Mouse (Mus musculus) heart, postnatal 4 days (tissue): ENCODE results near the gene Adamts15. TPM values are rescaled to one million over a fixed set of nuclear protein-coding genes. Genes with fewer than 3 reads are reported as not detected.
A peak's percentile ranks its signal among the peaks of the same experiment; 100 is the strongest.

Experiments
- DNase-seq: peaks from one replicate; pipeline ENCODE4 v3.0.0; 2021
- total RNA-seq, 2 experiments: library from RNA; stranded (reverse); gene quantifications; 2 replicates each; pipeline ENCODE4 v1.2.3; 2021

Gene Adamts15
- total RNA-seq = 10 to 100 TPM; 11.5 to 15.2 TPM

DNA sequence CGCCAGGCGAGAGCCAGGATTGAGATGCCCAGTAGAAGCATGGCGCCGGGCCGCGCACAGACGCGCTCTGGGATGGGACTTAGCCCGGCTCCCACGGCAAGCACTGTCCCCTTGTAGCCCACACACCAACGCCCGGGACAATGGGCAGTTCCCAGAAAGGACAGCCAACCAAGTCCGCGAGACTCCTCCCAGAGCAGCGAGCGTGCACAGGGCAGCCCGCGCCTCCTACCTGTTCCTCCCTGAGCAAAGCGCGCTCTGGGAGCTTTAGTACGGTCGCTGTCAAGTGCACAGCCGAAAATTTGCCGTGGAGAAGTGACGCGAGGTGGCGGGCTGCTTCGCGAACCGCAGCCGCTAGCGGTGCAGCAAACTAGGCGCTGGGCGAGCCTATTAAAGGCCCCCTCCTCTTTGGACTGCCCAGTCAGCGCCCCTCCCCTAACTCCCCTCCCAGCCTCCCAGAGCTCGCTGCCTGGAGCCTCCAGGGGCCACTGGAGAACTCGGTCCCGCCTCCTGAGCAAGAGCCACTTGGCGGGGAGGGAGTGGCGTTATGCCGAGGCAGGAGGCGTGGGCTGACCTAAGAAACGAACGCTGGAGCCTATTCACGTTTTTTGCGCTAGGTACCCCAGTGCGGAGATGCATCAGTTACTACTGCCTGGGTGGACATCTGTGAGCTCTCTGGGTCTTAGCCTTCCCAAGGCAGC is at the start of gene Adamts15:
Adamts15 (minus strand) TSS at position 256 of the 698 bp plus-strand sequence.
- DNase-seq = peak; percentile 78

DNA sequence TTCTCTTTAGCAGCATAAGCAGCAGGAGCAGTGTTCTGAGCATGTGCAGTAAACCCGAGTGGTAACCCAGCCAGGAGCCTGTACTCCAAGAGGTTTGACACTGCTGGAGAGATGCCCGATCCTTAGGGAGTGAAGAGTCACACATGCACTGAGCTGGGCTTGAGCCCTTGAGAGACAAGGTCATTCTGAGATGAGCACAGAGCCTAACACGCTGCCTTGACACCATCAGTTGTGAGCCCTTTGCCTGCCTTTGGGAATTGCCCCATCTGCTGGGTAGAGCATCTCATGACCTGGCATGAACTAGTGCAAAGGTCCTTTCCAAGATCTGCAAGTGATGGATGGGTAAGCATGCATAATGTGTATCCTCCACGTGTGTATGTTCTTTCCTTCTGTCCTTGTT is 49.7 kb upstream of the Adamts15 start:
- DNase-seq = peak; percentile 34

DNA sequence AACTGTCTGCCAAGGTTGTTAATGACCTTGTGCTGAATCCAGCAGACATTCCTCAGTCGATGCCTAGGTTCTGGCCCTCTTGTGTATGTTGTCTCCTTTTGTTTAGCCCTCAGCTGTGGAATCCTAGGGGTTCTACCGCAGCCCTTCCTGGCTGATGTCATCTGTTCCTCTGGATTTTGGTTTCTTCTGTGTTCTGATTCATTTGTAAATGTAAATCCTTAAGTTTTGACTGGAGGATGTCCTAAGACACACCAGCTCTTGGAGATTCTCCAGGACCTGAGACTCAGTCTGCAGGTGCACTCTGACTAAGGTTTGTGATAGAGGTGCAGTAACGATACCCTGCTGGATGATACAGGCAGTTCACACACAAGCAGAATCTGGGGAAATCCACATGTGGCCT is 47.7 kb upstream of the Adamts15 start:
- DNase-seq = no peak

DNA sequence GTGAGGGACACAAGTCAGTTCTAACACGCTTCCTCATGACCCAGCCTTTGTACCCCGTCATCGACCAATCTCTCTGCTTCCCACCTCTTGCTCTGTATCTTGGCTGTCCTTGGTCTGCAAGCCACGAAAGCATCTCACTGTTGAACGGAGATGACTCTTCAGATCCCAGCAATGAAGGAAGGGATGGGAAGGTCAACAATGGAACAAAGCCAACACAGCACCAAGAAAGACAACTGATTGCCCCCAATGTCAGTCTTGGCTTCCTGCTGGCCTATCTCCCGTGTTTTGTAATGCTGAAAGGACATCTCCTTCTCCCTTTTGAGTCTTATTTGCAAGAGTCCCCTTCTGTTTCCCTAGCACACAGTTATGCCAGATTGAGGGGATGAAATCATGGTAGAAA is 45.9 kb upstream of the Adamts15 start:
- DNase-seq = no peak

DNA sequence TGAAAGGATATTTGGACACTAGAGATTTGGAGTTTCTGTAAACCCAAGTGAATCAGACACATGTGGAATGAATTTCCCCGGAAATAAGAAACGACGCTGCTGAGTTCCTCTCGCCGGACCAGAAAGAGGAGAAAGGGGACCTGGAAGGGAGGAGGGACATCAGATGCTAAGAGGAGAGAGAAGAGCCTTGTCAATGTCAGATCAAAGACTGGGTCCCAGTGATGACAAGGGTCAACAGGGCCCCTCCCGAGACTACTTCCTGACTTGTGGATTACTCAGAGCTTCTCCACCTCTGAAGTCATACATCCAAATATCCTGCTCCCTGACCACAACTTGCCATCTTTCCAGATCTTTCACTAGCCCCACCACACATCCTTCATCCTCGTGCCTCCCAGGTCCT is 44.6 kb upstream of the Adamts15 start:
- no peak for DNase-seq

DNA sequence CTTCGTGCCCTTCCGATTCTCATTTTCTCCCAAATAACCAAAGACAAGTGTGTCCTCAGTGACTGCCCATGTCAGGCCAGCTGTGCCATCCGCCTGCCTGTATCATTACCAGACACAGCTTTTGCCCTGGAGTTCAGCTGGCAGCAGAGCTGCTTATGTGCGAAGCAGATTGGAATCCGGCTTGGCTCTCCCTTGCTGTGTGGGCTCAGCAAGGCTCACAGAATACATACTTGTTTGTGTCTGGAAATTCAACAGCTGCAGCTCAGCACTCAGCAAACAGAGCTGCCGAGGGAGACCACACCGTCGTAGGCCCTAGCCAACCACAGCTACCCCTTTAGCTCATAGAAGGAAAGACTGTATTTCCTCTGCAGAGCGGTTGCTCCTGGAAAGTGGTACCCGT is 42.4 kb upstream of the Adamts15 start:
- peak; percentile 56 for DNase-seq

DNA sequence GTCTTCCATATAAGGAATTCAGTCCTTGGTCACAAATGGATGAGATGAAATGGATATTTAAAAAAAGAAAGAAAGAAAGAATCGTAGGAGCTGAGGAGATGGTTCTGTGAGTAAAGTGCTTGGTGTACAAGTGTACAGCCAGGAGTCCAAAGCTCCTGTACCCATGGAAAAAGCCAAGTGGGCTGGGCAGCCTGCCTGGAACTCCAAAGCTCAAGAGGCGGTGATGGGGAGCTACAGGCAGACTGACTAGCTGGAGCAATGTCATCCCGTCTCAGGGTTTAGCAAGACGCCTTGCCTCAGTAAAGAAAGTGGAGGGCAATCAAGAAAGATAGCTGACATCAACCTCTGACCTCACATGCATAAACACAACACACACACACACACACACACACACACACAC is 41.5 kb upstream of the Adamts15 start:
- peak; percentile 65 for DNase-seq

DNA sequence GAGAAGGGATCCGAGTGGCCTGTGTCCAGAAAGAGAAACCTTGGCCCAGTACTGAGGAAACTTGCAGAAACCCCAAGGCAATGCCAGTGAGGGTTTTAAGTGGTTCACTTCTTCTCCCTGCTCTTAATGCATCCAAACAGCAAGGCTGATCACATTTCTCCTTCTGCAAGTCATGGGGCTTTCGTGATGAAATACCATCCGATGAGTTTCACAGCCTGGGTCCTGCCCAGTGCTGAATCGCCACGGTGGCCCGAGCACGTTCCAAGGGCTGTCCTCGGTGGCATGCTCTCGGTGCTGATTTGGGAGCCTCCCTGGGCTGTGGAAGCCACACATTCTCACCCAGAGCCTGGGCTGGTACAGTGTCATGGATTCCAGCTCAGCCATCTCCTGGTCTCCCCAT is 33.0 kb upstream of the Adamts15 start:
- DNase-seq = no peak

DNA sequence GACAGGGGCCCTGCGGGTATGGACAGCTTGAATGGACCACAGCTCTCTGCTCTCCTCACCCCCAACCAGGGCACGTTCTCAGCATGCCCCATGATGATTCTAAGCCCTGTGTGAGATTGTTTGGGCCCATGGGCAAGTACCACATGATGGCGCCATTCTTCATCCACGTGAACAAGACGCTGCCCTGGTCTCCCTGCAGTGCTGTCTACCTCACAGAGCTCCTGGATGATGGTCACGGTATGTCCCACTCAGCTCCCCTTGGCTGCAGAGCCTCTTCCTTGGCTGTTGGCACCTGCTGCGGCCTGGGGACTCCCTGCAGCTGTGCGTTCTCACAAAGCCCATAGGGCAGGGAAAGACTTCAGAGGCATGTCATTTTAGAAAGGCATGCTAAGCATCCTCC is 31.0 kb upstream of the Adamts15 start:
- peak; percentile 23 for DNase-seq

DNA sequence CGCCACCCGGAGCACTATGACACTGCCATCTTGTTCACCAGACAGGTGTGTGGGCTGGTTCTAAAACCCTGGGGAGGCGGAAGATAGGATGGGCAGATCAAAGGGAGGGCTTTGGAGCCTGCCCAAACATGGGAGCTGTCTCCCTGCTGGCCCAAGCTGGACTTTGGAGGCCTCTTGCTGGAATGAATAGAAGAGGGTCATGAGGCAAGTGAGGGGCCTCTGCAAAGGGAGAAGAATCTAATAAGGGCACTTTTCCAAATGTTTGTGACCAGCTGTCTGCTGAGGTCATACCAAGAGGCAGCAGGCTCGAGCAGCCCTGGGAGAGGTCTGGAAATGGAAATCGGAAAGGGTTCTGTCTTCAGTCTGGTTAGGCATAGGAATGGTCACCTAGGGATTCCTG is 29.2 kb upstream of the Adamts15 start:
- peak; percentile 49 for DNase-seq

DNA sequence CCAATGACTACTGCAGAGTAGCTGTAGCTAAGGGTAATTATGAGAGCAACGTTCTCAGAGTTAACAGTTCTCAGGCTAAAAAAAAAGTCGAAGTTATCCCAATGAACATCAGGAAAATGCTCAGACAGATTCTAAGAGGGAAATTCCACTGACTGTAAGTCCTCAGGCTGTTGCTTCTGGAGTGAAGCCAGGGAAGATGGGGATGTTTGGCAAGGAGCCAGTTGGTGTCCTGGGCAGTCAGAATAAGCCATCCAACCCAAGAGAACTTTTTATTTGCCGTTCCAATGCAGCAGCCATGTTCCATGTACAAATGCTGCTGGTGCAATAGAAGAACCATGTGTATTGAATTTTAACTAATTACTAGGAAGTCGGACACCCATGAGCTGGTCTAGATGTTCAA is 28.3 kb upstream of the Adamts15 start:
- peak; percentile 61 for DNase-seq

DNA sequence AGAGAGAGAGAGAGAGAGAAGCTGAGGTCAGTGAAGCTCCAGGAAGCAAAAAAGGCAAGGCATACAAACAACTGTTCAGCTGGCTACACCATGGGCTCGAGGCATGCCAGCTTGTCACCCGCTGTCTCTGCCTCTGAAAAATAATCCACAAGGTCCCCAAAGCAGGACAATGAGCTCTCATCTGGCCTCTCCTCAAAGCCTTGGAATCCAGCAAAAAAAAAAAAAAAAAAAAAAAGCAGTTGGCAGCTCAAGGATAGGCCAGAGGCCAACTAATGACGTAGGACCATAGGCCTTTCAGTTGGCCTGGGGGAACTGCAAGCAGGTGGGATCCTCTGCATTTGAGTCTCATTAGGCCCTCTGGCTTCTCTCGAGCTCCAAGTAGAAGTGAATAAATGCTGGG is 27.7 kb upstream of the Adamts15 start:
- peak; percentile 23 for DNase-seq

DNA sequence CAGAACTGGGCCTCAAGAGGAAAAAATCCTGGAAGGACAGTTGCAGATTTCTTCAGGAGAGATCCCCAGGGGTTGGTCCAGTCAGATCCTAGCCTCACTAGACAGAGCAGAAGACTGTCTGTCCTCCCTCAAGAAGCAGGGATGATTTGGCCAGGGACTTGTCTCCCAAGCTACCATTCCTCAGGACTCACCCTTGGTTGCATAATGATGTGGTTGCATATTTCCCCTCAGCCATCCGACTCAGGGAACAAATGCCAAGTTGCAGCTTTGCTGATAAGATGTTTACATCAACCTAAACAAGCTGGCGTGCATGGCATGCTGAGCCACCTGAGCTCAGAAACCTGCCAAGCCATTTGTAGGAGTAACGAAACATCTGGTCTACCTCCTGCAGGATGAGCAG is 27.2 kb upstream of the Adamts15 start:
- DNase-seq = no peak

DNA sequence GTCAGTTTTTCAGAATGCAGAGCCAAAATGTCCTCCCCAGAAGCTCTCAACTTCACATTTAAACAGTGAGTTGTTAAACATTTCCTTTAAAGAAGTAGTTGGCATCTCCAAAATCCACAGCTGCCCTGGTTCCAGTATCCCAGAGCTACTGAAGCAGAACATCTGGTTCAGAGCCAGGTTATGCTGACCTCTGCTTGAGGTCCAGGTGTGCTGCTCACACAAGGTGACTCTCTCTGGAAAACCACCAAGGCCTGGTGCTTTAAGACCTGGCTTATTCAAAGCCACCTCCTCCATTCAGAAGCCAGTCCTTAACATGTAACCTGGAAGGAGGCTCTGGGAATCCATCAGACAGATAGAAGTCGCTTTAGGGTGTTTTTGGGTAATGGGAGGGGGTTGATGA is 23.0 kb upstream of the Adamts15 start:
- no peak for DNase-seq

DNA sequence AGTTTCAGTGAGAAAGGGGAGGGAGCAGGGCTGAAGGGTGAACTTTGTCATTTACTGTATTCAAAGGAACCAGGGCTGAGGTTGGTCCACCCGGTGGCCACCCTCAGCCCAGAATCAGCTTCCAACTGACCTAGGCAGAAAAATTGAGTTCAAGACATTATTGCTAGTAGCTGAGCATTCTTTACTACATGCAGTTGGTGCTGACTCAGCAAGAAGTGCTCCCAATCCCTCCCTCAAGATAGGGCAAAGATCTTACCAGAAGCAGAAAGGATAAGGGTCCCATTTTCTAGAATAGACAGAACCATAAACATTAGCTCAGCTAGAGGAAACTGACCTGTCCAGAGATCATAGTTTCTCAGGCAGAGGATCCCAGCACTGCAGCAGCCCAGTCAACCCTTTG is 22.0 kb upstream of the Adamts15 start:
- DNase-seq = no peak

DNA sequence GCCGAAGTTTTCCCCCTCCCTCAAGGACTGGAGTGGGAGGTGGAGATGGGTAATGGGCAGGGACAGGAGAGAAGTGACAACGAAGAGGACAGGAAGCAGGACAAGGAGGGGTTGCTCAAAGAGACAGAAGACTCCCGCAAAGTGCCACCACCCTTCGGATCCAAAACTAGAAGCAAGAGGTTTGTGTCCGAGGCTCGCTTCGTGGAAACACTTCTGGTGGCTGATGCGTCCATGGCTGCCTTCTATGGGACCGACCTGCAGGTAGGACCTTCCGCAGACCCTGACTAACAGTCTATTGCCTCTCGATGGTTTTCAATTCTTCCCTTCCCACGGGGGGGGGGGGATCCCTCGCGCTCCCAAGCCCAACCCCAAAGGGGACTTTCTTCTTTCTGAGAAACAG is 21.1 kb upstream of the Adamts15 start:
- DNase-seq = peak; percentile 26

DNA sequence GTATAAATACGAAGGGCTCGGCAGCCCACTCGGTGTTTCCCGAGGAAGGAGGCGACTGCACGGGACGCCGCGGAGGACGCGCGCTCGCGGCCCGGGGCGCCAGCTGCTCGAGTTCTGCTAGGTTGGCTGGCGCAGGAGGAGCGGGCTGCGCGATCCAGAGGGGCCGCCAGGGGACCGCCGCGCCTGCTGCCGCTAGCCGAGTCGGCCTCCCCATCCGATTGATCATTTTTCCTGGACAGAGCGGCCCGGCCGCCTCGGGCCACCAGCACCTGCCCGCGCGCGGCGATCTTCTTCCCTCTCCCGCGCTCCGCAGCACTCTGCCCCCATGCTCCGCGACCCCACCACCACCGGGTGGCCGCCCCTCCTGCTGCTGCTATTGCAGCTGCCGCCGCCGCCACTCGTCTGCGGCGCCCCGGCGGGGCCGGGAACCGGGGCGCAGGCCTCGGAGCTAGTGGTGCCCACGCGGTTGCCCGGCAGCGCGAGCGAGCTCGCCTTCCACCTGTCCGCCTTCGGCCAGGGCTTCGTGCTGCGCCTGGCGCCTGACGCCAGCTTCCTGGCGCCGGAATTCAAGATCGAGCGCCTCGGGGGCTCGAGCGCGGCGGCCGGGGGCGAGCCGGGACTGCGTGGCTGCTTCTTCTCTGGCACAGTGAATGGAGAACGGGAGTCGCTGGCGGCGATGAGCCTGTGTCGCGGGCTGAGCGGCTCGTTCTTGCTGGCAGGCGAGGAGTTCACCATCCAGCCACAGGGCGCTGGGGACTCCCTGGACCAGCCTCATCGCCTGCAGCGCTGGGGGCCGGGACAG is 20.5 kb upstream of the Adamts15 start, which contains the start of gene Adamts8:
Adamts8 (plus strand) TSS at position 51 of the 802 bp plus-strand sequence.
- DNase-seq = peak; percentile 70

DNA sequence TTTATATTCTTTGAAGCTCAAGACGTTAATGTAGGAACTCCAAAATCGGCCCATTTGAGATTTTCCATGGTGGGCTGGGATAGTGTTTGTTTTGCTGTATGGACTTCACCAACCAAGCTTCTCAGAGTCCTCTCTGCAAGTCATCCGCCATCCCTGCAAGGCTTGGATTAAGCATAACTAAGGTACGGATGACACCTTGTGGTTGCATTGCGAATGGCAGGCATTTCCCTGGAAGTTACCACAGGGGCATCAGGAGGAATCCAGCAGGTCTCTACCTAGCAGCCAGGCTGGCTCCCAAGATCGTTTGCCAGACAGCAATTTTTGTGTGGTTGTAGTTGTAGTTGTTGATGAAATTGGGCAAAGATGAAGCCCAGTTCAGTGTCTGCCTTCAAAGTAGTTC is 18.1 kb upstream of the Adamts15 start:
- DNase-seq = peak; percentile 94

DNA sequence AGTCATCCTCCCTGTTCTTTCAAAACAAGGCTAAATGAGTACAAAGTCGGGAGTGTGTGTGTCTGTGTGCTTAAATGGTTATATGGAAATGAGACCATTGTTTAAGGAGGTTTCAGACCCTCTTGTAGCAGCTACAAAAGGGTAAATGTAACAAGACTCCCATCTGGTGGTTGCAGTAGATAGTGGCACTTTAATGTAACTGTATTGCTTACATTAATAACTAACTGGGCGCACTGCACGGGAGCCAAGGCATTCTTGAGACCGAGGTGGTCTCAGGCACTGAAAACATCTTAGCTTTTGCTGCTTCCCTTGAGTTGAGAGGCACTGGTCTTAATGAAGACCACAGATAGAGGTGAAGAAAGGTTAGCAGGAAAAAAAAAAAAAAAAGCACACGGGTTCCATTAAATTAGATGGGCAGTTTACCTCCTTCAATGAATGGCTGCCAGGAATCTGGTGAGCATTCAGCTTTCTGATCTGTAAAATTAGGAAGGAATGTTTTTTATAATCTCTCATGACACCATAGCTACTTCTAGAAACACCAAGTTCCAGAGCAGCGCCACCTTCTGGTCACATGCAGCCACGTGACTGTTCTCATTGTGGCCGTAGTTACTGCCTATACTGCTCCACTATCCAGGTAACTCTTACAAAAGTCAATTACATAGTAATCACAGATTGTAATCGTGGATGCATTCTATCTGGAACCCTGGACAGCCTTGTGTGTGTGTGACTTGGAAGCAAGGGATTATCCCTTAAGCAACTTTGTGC is 14.6 kb upstream of the Adamts15 start:
- DNase-seq = peak; percentile 82

DNA sequence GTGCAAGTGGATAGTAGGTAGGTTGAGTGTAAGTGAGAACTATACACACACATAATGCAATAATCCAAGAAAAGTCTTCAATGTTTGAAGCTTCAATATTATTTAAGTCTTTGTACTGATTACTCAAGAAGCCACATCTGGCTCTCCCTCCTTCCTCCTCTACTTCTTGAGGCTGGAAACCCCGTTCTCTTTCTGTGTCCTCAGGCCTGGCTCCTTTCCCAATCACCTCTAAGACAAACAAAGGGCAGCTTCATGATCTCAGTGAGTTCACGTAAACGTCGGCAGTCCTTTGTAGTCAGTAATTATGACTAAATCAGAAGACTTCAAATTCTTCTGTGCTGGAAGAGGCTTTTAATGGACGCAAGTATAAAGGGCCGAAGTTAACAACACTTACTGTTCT is 12.6 kb upstream of the Adamts15 start:
- DNase-seq = no peak

DNA sequence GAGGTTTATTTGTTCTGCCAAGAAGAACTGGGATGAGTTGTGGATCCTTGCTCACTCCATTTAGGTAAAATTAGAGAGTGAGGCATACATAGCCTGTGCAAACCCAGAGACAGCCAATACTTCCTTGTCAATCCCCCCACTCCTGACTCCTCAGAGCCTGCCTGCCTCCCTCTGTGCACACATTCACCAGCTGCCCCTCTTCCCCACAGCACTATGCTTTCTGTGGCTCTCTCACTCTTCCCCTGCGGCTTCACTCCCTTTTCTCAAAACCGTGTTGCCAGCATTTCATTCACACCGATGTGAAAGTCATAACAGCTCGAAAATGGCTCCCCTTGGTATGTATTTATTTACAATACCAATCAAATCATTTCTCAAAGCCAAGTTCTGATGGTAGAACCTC is 10.1 kb upstream of the Adamts15 start:
- DNase-seq = no peak

DNA sequence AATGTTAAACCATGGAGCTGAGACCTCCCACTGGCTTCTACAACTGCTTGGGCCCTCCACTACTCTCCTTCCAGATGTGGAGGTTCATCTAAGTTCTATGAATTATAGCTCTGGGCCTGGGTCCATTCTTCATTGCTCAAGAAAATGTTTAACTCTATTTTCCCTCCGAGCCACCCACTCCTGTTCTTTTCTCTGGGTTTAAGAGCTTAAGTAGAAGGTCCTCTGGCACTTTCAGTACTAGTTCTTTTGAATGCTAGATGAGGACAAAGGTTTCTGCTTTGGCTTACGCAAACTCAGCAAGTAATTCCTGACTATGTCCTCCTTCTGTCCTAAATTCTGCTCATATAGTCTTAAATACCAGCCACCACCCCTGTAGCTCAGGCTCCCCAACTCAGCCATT is 6.5 kb upstream of the Adamts15 start:
- no peak for DNase-seq
